Mouse (Mus musculus) cerebellum, adult 2 months (tissue): ENCODE results near the gene Bicra. TPM values are rescaled to one million over a fixed set of nuclear protein-coding genes. Genes with fewer than 3 reads are reported as not detected.

Source experiments
- DNase-seq, 2 experiments: peaks; one replicate each; pipeline ENCODE4 v3.0.0; 2021
- H3K27ac ChIP-seq: fragments of 200-500 bp; 2 replicates; pipeline ENCODE4 v1.5.1; 2012; ENCODE audit warnings: low read length, control low read depth, inconsistent platforms; ENCODE audit not compliant: insufficient read depth
- H3K27me3 ChIP-seq: fragments of 200-500 bp; 2 replicates; pipeline ENCODE4 v1.6.1; 2012; ENCODE audit warnings: inconsistent platforms, mild to moderate bottlenecking, low read length, moderate library complexity; ENCODE audit not compliant: control insufficient read depth, insufficient read depth
- H3K4me1 ChIP-seq: fragments of 200-500 bp; 2 replicates; pipeline ENCODE4 v1.6.1; 2011; ENCODE audit warnings: low read length; ENCODE audit not compliant: control insufficient read depth, insufficient read depth
- H3K4me3 ChIP-seq: fragments of 200-500 bp; replicated peaks from 2 replicates; pipeline ENCODE3; 2011; ENCODE audit warnings: mild to moderate bottlenecking, low read depth, low read length, control low read depth; ENCODE audit not compliant: insufficient read depth
- CTCF ChIP-seq: fragments of 200-500 bp; IDR thresholded peaks from 2 replicates; pipeline ENCODE4 v1.5.1; 2011; ENCODE audit warnings: low read depth, mild to moderate bottlenecking, control low read depth, low read length, moderate library complexity, borderline replicate concordance; ENCODE audit not compliant: insufficient read depth
- POLR2A ChIP-seq: fragments of 200-500 bp; IDR thresholded peaks from 2 replicates; pipeline ENCODE4 v1.6.1; 2011; ENCODE audit warnings: low read length, control low read depth, borderline replicate concordance; ENCODE audit not compliant: insufficient read depth
- WGBS: fragments of 180-500 bp; shearing (Covaris S2); methylation state at CpG from one replicate; pipeline ENCODE4 v1.1.7; 2018; 5-methylcytosine and 5-hydroxymethylcytosine counted together
- polyA plus RNA-seq: library from polyadenylated mRNA; depleted of rRNA; stranded (reverse); fragments of >200 nt; gene quantifications from 2 replicates; pipeline ENCODE4 v1.2.3, GENCODE M21; 2012

Bicra gene
- polyA plus RNA-seq, 1 experiment: 12.3 TPM

DNA sequence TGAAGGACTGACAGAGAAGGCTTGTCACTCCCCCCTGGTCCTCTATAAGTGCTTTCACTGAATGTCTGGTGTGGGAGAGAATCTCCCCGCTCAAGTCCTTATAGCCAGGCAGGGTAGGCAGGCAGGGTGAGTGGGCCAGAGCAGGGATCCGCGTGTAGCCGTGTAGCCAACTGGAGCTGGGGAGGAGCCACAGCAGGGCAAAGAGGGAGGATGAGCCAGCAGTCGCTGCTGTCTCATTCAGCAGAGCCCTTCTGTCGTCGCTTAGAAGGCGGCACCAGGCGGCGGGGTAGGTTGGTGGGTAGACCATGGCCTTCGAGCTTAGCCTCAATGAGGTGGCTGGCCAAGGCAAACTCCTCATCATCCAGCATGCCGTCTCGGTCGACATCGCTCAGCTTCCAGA lies 97.7 kb downstream of the Bicra start:
- TF ChIP-seq CTCF (no peak), POLR2A (no peak)
- DNase-seq: no peak
- Histone ChIP-seq H3K27ac (no peak overlapping the region), H3K4me1 (peaks cover under 1% of the 10 kb centered on the region; the same call in 1 of the 2 replicates), H3K4me3 (no peak overlapping the region), H3K27me3 (no peaks in the 10 kb centered on the region)
- 79% methylated on average over 15 of the region's 15 CpGs for WGBS

DNA sequence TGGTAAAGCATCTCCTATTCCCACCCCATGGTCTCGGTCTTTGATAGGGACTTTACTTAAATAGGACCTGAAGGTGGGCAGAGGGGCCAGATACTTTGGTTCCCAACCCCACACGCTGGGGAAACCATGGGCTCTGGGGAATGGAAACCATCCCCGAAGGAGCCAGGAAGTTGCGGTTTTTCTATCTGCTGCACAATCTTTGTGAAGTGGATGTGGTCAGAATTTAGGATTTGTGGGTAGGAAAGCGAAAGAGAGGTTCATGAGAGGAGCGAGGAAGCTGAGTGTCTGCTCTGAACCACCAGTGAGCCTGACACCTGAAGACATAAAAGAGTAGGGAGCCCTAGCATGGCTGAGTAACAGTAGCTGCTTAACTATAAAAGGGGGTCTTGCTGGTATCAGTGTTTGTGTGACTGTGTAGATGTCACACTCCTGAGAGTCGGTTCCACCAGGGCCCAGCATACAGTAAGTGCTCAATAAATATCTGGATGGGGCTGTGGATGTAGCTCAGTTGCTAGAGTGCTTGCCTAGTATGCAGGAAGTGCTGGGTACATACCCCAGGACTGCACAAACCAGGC lies 98.4 kb downstream of the Bicra start:
- Histone ChIP-seq H3K27me3 (no peaks in the 10 kb centered on the region), H3K27ac (no peak overlapping the region), H3K4me1 (peaks cover 3% of the 10 kb centered on the region; the same call in 1 of the 2 replicates), H3K4me3 (no peak overlapping the region)
- no peak for DNase-seq
- no peak for TF ChIP-seq CTCF
- TF ChIP-seq POLR2A: no peak
- whole genome bisulfite sequencing: 88% methylated on average over 7 of the region's 7 CpGs

DNA sequence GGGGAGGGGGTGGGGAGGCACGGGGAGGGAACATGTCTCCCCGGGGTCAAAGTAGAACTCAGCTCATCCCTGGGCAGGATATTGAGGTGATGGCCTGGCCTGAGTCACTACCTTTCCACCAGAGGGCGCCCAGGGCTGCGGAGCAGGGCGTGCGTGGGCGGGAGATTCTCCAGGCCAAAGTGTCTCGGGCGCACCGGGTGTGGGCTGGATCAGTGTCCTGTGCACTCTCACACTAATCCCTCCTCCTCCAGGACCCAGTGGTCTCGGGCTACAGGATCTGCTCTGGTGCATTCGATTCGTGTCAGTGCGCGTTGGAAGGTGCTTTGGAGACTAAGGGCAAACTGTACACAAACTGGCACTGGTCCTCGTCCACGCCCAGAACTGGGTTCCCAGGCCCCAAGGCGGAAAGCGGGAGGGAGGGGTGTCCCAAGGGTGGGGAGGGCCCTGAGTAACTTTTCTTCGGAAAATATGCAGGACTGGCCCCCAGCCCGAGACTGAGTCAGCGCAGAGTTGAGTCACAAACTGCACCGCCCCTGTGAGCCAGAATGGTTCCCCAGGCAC lies 99.3 kb downstream of the Bicra start:
- H3K27ac ChIP-seq: peak overlapping the region; percentile 8; the same call in 1 of the 2 replicates
- DNase-seq: peak; percentile 85 to 86
- H3K4me3 ChIP-seq: peak overlapping the region; percentile 67
- peaks cover 3% of the 10 kb centered on the region; the same call in 1 of the 2 replicates for H3K4me1 ChIP-seq
- TF ChIP-seq CTCF: peak; percentile 94
- TF ChIP-seq POLR2A: peak; percentile 68; the same call in 1 of the 2 replicates
- H3K27me3 ChIP-seq: no peaks in the 10 kb centered on the region
- WGBS: 1% methylated on average over 23 of the region's 23 CpGs

DNA sequence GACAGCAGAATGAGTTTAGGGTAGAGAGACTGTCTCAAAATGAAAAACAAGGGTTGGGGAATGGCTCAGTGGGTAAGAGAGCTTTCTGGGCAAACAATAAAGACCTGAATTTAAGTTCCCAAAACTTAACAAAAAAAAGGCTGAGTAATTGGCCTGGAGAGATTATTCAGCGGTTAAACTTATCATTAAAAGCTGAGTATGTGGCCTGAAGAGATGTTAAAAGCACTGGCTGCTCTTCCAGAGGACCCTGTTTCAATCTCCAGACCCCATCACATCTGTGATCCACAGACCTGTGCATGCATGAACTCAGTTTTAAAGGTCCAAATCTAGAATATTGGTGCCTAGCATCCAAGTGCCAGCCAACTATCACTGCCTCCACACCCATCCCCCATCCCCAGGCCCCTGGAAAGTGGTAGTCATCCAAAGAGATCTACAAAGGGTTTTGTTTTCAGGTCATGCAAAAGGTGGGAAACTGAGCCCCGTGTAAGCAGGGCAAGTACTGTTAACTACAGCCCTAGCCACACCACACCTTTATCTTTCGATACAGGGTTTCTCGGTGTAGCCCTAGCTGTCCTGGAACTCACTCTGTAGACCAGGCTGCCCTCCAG lies 100.0 kb downstream of the Bicra start:
- H3K27ac ChIP-seq: no peak overlapping the region
- no peak overlapping the region for H3K4me3 ChIP-seq
- TF ChIP-seq CTCF (no peak), POLR2A (no peak)
- no peak for DNase-seq
- 58% methylated on average over 4 of the region's 4 CpGs for WGBS
- peaks cover 3% of the 10 kb centered on the region; the same call in 1 of the 2 replicates for H3K4me1 ChIP-seq
- no peaks in the 10 kb centered on the region for H3K27me3 ChIP-seq

DNA sequence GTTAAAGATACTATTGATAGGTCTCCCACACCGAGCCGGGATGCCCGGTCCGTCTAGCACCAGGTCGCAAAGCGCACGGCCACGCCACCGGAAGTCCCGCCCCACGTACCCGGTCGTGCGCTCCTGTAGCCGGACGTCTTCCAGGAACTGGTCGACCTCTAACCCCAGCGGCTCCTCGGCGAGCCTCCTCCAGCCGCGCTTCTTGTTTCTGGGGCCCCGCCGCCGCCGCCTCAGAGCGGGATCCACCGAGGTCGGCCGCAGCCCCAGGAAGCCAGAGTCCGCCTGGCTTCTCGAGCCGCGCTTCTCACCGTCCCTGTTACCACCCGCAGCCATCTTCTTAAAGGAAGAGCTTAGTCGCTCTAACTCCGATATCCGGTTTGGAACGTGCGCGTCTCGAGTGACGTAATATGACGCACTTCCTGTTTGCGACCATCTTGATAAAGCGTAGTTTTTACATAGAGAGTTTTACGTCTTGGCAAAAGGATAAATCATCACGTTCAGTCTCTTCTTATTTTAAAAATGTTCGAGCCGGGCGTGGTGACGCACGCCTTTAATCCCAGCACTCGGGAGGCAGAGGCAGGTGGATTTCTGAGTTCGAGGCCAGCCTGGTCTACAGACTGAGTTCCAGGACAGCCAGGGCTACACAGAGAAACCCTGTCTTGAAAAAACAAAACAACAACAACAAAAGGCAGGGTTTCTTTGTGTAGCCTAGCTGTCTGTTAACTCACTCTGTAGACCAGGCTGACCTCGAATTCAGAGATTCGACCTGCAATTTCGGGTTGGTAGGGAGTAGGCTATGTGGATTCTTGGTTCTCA lies 101.8 kb downstream of the Bicra start, which contains the start of gene Nop53:
Nop53 (minus strand) TSS at position 354 of the 816 bp plus-strand sequence.
- Histone ChIP-seq H3K4me1 (peaks cover 3% of the 10 kb centered on the region; the same call in 1 of the 2 replicates), H3K27ac (peak within 1 kb of the TSS; percentile 99), H3K4me3 (peak within 1 kb of the TSS; percentile 90), H3K27me3 (no peaks in the 10 kb centered on the region)
- 2% methylated on average over 59 of the region's 59 CpGs for WGBS
- peak; percentile 95 to 98 for DNase-seq
- no peak; the same call in none of the 2 replicates for TF ChIP-seq POLR2A
- TF ChIP-seq CTCF: no peak

DNA sequence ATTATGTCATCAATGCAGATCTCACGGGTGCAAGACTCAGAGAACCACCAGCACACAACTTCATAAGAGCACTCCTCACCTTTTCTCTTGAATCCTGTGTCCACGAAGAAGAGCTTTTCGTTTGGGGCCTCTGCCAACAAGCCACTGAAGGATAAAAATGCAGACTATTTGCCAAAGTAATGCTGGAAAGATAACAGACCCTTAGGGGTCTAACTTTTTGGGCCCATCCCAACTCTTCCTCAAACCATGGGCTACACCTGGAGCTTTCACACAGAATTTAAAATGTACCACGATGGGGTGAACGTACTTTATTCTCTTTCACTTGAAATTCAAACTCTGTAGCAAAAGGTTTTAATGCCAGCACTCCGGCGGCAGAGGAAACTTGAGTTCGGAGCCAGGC lies 102.5 kb downstream of the Bicra start:
- WGBS: 2% methylated on average over 8 of the region's 8 CpGs
- TF ChIP-seq CTCF (no peak), POLR2A (no peak)
- peaks cover 3% of the 10 kb centered on the region; the same call in 1 of the 2 replicates for H3K4me1 ChIP-seq
- DNase-seq: peak in 1 of 2 experiments; percentile 36
- no peaks in the 10 kb centered on the region for H3K27me3 ChIP-seq
- H3K4me3 ChIP-seq: peak overlapping the region; percentile 90
- no peak overlapping the region for H3K27ac ChIP-seq

DNA sequence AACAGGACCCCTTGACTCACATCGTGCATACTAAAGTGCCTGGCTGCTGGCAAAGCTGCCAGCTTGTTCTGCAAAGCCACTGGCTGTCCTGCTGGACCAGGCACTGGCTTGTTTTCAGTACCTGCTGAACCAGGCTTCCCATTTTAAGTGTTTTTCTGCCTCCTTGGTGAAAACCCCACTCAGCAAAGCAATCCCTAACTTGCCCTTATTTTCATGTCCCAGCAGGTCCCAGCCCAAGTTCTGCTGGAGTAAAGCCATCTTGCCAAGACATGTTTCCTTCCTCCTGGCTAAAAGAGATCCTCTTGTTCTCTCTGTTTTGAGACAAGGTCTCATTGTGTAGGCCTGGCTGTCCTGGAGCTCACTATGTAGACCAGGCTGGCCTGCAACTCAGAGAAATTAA lies 103.4 kb downstream of the Bicra start:
- H3K4me1 ChIP-seq: peaks cover 3% of the 10 kb centered on the region; the same call in 1 of the 2 replicates
- DNase-seq: peak in 1 of 2 experiments; percentile 18
- WGBS: 76% methylated on average over 1 of the region's 1 CpGs
- no peak overlapping the region for H3K4me3 ChIP-seq
- no peak overlapping the region for H3K27ac ChIP-seq
- TF ChIP-seq POLR2A (no peak), CTCF (no peak)
- no peaks in the 10 kb centered on the region for H3K27me3 ChIP-seq

DNA sequence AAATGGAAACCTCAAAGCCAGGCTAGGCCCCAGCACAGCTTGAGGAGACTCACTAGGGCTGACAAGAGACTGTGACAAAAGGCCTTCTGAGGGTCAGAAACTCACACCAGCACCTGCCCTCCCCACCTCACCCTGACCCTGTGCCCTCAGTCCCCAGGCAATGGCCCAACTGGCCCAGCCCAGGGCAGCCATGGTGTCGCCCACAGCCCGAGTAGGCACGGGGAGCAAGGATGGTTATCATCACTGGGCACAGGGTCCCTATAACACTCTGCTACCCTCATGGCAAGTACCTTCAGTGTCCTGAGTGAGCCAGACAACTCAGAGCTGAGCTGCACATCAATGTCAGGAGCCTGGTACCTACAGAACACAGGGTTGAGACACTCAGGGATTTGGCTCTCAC lies 109.1 kb downstream of the Bicra start:
- 94% methylated on average over 3 of the region's 3 CpGs for whole genome bisulfite sequencing
- Histone ChIP-seq H3K4me3 (no peak overlapping the region), H3K27me3 (no peaks in the 10 kb centered on the region), H3K4me1 (no peaks in the 10 kb centered on the region), H3K27ac (no peak overlapping the region)
- DNase-seq: no peak
- TF ChIP-seq CTCF (no peak), POLR2A (no peak)
